Mouse (Mus musculus) thymus, adult 2 months (tissue): ENCODE data around the gene Usp34. TPM values are rescaled to one million over a fixed set of nuclear protein-coding genes. Genes with fewer than 3 reads are reported as not detected.
A peak's percentile ranks its signal among the peaks of the same experiment; 100 is the strongest.
"Not testable (repeated sequence)": the region's sequence is repeated elsewhere in the genome, so short reads cannot be mapped to it uniquely, and the experiment has no call there.

ENCODE experiments used
- DNase-seq: peaks from one replicate; pipeline ENCODE4 v3.0.0; 2021
- H3K27ac ChIP-seq: fragments of 200-500 bp; 2 replicates; pipeline ENCODE4 v1.5.1; 2012; ENCODE audit warnings: low read length, control low read depth; ENCODE audit not compliant: control insufficient read depth, insufficient read depth
- H3K27me3 ChIP-seq: fragments of 200-500 bp; 2 replicates; pipeline ENCODE4 v1.6.1; 2012; ENCODE audit warnings: mild to moderate bottlenecking, low read length, moderate library complexity, mixed read lengths; ENCODE audit not compliant: control insufficient read depth, insufficient read depth
- H3K36me3 ChIP-seq: fragments of 200-500 bp; 2 replicates; pipeline ENCODE4 v1.6.1; 2012; ENCODE audit warnings: mild to moderate bottlenecking, low read length, moderate library complexity; ENCODE audit not compliant: control insufficient read depth, insufficient read depth
- H3K4me1 ChIP-seq: fragments of 200-500 bp; replicated peaks from 2 replicates; pipeline ENCODE4 v1.6.1; 2012; ENCODE audit warnings: low read length; ENCODE audit not compliant: control insufficient read depth, insufficient read depth
- H3K4me3 ChIP-seq: fragments of 200-500 bp; 2 replicates; pipeline ENCODE4 v1.5.1; 2012; ENCODE audit warnings: mild to moderate bottlenecking, low read length, control low read depth, moderate library complexity; ENCODE audit not compliant: control insufficient read depth, insufficient read depth
- CTCF ChIP-seq: fragments of 200-500 bp; IDR thresholded peaks from 2 replicates; pipeline ENCODE4 v1.5.1; 2012; ENCODE audit warnings: mild to moderate bottlenecking, control low read depth, low read length, moderate library complexity, borderline replicate concordance; ENCODE audit not compliant: control insufficient read depth, poor library complexity, insufficient read depth; ENCODE audit errors: extremely low read depth
- POLR2A ChIP-seq: fragments of 200-500 bp; IDR thresholded peaks from 2 replicates; pipeline ENCODE4 v1.6.1; 2012; ENCODE audit warnings: mild to moderate bottlenecking, low read length, control low read depth, moderate library complexity; ENCODE audit not compliant: control insufficient read depth, poor library complexity, insufficient read depth; ENCODE audit errors: extremely low read depth
- WGBS: fragments of 180-500 bp; shearing (Covaris S2); methylation state at CpG from one replicate; pipeline ENCODE4 v1.1.7; 2018; 5-methylcytosine and 5-hydroxymethylcytosine counted together
- polyA plus RNA-seq: library from polyadenylated mRNA; depleted of rRNA; stranded (reverse); fragments of >200 nt; gene quantifications from 2 replicates; pipeline ENCODE4 v1.2.3, GENCODE M21; 2012

Gene Usp34
- polyA plus RNA-seq, 1 experiment: 20.7 TPM

- H3K4me3 ChIP-seq: no peak overlapping the region
- peaks cover 3% of the 10 kb centered on the region; the same call in 1 of the 2 replicates for H3K4me1 ChIP-seq
- no peak for TF ChIP-seq POLR2A
- TF ChIP-seq CTCF: no peak
- no peak overlapping the region for H3K27ac ChIP-seq
- H3K27me3 ChIP-seq: no peaks in the 10 kb centered on the region
- DNase-seq: no peak
- H3K36me3 ChIP-seq: no peaks in the 10 kb centered on the region
- WGBS: 100% methylated on average over 1 of the region's 1 CpGs
Observed at GRCm38 (mm10) chr11:23303126-23303525, 3.6 kb upstream of the Usp34 start.

DNA sequence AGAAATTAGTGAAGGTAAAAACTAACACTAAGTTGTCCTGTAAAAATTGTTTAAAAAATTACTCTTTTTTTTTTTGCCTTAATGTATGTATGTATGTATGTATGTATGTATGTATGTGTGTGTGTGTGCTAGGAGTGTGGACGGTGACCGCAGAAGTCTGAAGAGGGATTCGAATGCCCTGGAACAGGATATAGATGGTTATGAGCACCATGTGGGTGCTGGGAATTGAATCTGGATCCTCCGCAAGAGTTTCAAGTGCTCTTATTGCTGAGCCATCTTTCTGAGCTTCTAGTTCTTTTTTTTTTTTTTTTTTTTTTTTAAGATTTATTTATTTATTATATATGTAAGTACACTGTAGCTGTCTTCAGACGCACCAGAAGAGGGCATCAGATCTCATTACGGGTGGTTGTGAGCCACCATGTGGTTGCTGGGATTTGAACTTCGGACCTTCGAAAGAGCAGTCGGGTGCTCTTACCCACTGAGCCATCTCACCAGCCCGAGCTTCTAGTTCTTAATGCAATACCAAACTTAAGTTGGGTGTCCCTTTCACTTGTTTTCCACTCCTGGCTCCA is 1.5 kb upstream of the Usp34 start:
- Histone ChIP-seq H3K4me3 (peak overlapping the region; percentile 77), H3K27ac (peak overlapping the region; percentile 82)
- WGBS: 37% methylated on average over 10 of the region's 10 CpGs
- not testable (repeated sequence) for DNase-seq, H3K36me3 ChIP-seq, H3K4me1 ChIP-seq, H3K27me3 ChIP-seq

DNA sequence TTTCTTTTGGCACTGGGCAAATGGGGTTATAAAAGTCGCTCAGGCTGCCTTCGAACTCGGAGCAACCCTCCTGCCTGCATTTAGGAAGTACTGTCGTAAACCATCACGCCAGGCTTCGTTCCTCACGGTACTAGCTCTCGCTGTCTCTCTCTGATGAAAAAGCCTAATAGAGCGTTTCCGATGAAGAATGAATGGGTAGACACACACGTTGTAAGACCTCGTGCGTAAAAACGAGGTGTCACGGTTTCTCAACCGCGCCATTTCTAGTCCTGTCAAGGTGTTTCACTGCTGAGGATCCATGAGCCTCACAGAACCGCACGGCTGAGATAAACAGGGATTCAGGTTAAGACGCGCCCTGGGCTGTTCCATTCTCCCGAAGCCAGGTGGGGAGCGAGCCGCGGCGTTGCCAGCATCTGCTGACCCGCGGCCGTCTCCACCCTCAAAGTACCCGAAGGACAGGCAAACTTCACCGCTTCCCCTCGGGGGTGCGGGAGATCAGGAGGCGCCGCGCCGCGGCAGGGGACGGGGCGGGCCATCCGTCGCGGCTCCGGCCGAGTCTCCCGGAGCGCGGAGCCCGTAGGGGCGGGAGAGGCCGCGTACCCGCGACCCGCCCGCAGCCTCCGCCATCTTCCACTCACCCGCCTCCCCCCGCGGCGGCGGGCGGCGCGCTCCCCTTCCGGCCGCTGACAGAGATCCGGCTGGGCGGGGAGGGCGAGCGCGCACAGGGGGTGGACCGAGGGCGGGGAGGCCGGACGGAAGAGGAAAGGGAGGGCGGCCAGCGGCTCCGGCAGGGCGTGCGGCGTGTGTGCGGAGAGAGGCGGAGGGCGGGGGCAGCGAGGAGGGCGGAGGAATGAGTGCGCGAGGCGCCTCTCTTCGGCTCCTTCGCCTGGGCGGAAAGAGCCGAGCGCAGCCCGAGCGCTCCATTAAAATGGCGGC is 754 bp upstream of the Usp34 start:
- Histone ChIP-seq H3K27ac (peak overlapping the region; percentile 82), H3K4me1 (peaks cover 5% of the 10 kb centered on the region; the same call in 1 of the 2 replicates), H3K36me3 (no peaks in the 10 kb centered on the region), H3K27me3 (no peaks in the 10 kb centered on the region), H3K4me3 (peak overlapping the region; percentile 77)
- TF ChIP-seq CTCF: no peak
- peak; percentile 80 for TF ChIP-seq POLR2A
- under 1% methylated on average over 97 of the region's 98 CpGs for whole genome bisulfite sequencing
- peak; percentile 95 for DNase-seq

DNA sequence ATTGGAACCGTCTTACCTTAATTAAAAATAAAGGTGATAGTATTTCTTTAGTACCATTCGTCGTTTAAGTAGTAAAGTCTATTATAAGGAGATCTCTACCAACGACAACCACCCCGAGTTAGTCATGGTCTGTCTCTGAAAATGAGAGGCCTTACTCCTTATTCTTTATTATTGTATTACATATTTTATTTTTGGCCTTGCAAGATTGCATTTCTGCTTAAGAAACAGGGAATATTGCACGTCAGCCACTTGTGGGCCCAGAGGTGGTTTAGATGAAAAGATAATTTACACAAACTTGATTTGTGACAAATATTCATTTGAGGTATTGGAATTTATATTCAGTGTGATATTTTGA is 848 bp downstream of the Usp34 start:
- Histone ChIP-seq H3K27me3 (no peaks in the 10 kb centered on the region), H3K27ac (no peak overlapping the region), H3K4me1 (peaks cover 5% of the 10 kb centered on the region; the same call in 1 of the 2 replicates), H3K4me3 (peak overlapping the region; percentile 83; the same call in 1 of the 2 replicates), H3K36me3 (no peaks in the 10 kb centered on the region)
- DNase-seq: no peak
- TF ChIP-seq POLR2A (no peak), CTCF (no peak)
- WGBS: 3% methylated on average over 6 of the region's 6 CpGs

- Histone ChIP-seq H3K27me3 (no peaks in the 10 kb centered on the region), H3K27ac (no peak overlapping the region), H3K4me3 (no peak overlapping the region), H3K36me3 (no peaks in the 10 kb centered on the region), H3K4me1 (no peaks in the 10 kb centered on the region)
- no peak for DNase-seq
- no peak for TF ChIP-seq CTCF
- 93% methylated on average over 1 of the region's 1 CpGs for WGBS
Observed at GRCm38 (mm10) chr11:23313496-23313895, 6.8 kb downstream of the Usp34 start.

GRCm38 (mm10) chr11:23329413-23329812 is 22.7 kb downstream of the Usp34 start:
- WGBS: 93% methylated on average over 2 of the region's 2 CpGs
- Histone ChIP-seq H3K4me3 (no peak overlapping the region), H3K27ac (no peak overlapping the region), H3K4me1 (no peaks in the 10 kb centered on the region), H3K27me3 (no peaks in the 10 kb centered on the region), H3K36me3 (no peaks in the 10 kb centered on the region)
- no peak for DNase-seq
- TF ChIP-seq CTCF (no peak), POLR2A (no peak)
